Mouse (Mus musculus) lung, postnatal 0 days (tissue): ENCODE data around the gene Senp6.
"Not testable (repeated sequence)": the region's sequence is repeated elsewhere in the genome, so short reads cannot be mapped to it uniquely, and the experiment has no call there.

ENCODE experiments used
- CTCF ChIP-seq: IDR thresholded peaks from 2 replicates; pipeline ENCODE4 v1.5.1; 2016; ENCODE audit warnings: antibody characterized with exemption, mild to moderate bottlenecking
- EP300 ChIP-seq: IDR thresholded peaks from 2 replicates; pipeline ENCODE4 v1.6.1; 2016; ENCODE audit warnings: antibody characterized with exemption, mild to moderate bottlenecking, control low read depth

GRCm38 (mm10) chr9:80086272-80086966, 19.7 kb downstream of the Senp6 start:
- TF ChIP-seq CTCF, EP300: not testable (repeated sequence)
